In the genomic region with DNA sequence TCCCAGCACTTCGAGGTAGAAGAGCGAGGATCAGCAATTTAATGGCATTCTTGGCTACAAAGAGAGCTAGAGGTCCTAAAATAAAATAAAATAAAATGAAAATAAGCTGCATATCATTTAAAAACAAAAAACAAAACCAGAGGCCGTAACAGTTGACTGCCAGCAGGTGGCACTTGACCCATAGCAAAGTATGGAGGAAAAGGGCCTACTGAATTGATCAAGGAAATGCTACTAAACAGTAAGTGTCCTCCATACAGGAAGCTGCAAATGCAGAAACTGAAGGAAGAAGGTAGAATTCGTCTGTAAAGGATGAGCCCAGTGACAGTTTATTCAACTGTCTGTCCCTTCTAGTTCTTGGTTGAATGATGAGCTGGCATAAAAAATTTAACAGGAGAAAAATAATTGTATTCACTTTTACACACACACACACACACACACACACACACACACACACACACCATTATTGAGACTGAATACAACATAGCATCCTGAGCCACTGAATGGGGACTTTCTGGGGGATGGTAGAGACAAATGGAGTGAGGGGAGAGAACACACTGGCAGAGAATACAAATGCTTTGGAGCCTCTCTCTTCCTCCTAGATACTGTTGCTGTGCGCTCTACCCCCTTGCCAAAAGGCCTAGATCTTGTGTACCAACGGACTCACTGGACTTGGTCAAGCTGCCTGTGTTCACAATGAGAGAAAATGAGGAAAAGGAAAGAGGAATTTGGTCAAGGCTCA, we compare ENCODE assay signal across 9 mouse cellular contexts. TPM values are rescaled to one million over a fixed set of nuclear protein-coding genes. Genes with fewer than 3 reads are reported as not detected.
A peak's percentile ranks its signal among the peaks of the same experiment; 100 is the strongest.
DNase-seq lines count a peak whose midpoint lies in the region; ATAC-seq and TF ChIP-seq lines count a peak whose summit lies in the region.
"Had no signal": no experiment of that assay in that cellular context is flagged by ENCODE, and none has a peak within 500 bp of the region (broad histone marks: within the 10 kb centered on the region; RNA-seq: fewer than 3 reads in every experiment).

No protein-coding gene starts in this region.

- TF ChIP-seq POLR2A in limb, embryonic 14.5 days (IDR thresholded peaks at IDR 0.05; ENCODE audit: borderline replicate concordance, extremely low read depth, insufficient read depth, insufficient read length): no peak

- no peaks in the 10 kb centered on the region for H3K4me1 ChIP-seq in limb, embryonic 14.5 days (ENCODE audit: control insufficient read depth, insufficient read depth, low read length)
- no peaks in the 10 kb centered on the region for H3K4me1 ChIP-seq in limb, embryonic 10.5 days
- H3K4me1 ChIP-seq: heart, embryonic 15.5 days had no signal

- no peaks in the 10 kb centered on the region for H3K27me3 ChIP-seq in limb, embryonic 14.5 days (ENCODE audit: control insufficient read depth, insufficient read depth, low read length)
- peaks cover 88% of the 10 kb centered on the region for H3K27me3 ChIP-seq in limb, embryonic 10.5 days (ENCODE audit: low read depth, poor library complexity, severe bottlenecking)
- H3K27me3 ChIP-seq: heart, embryonic 15.5 days had no signal

- peaks cover 4% of the 10 kb centered on the region; the same call in 1 of the 2 replicates for H3K36me3 ChIP-seq in limb, embryonic 14.5 days (ENCODE audit: control insufficient read depth, insufficient read depth, low read length)
- peaks cover 21% of the 10 kb centered on the region for H3K36me3 ChIP-seq in limb, embryonic 10.5 days
- H3K36me3 ChIP-seq: heart, embryonic 15.5 days had no signal

- no peaks in the 10 kb centered on the region for H3K9me3 ChIP-seq in limb, embryonic 14.5 days (ENCODE audit: control insufficient read depth, low read length)
- no peaks in the 10 kb centered on the region for H3K9me3 ChIP-seq in limb, embryonic 10.5 days (replicated peaks)
- H3K9me3 ChIP-seq: heart, embryonic 15.5 days had no signal

- WGBS in limb, embryonic 14.5 days: 67% methylated on average over 6 of the region's 6 CpGs
- 77% methylated on average over 6 of the region's 6 CpGs for WGBS in limb, embryonic 10.5 days

- no peak overlapping the region for H3K9ac ChIP-seq in limb, embryonic 14.5 days (ENCODE audit: low read depth, low read length, severe bottlenecking)
- H3K9ac ChIP-seq: heart, embryonic 15.5 days had no signal

- ATAC-seq in limb, embryonic 14.5 days (ENCODE audit: low FRiP score, low read depth): no peak

- H3K4me2 ChIP-seq in limb, embryonic 14.5 days (replicated peaks; ENCODE audit: low read depth, low read length, severe bottlenecking): no peak overlapping the region
- H3K4me2 ChIP-seq: heart, embryonic 15.5 days had no signal

- peak; percentile 9 for DNase-seq in cerebellum, adult 9-11 months
- no peak for DNase-seq in cerebellum, adult 9-10 months
- peak; percentile 11 for DNase-seq in limb, embryonic 14.5 days (ENCODE audit: low spot score)
- DNase-seq in limb, embryonic 10.5 days (ENCODE audit: low spot score): no peak
- DNase-seq in MEL-GATA-1-ER (ENCODE audit: extremely low read depth, low read depth): peak; percentile 17
- DNase-seq in lung, postnatal 10 days: peak; percentile 13
- DNase-seq in cerebellum, postnatal 36 days: no peak
- DNase-seq in cerebellum, adult 11-12 months: no peak

- H3K4me3 ChIP-seq in limb, embryonic 14.5 days (replicated peaks; ENCODE audit: low read length): no peak overlapping the region
- H3K4me3 ChIP-seq in limb, embryonic 10.5 days: no peak overlapping the region
- H3K4me3 ChIP-seq: heart, embryonic 15.5 days had no signal

- no peak overlapping the region for H3K27ac ChIP-seq in limb, embryonic 14.5 days (replicated peaks; ENCODE audit: low read depth, low read length)
- no peak overlapping the region for H3K27ac ChIP-seq in limb, embryonic 10.5 days
- H3K27ac ChIP-seq: heart, embryonic 15.5 days had no signal

RNA-seq across cellular contexts. Expression of a gene that starts 11.0 kb away (rescaled TPM):
- 13.5 and 16.1 TPM in 2 replicates for polyA plus RNA-seq in limb, embryonic 14.5 days (2012; rRNA removed)
- 2.7 and 5.0 TPM in 2 replicates for polyA plus RNA-seq in limb, embryonic 14.5 days (2014; fragmentation: Nextera tagmentation; extraction: Ambion mirVana)
- 9.7 and 13.1 TPM in 2 replicates for polyA plus RNA-seq in limb, embryonic 10.5 days (2016; fragmentation: Nextera tagmentation; extraction: Ambion mirVana)

Comparison
In these comparisons a context has a peak if more than half of its experiments do, and no peak if none do; other contexts are left out.
1. DNase-seq: peak in cerebellum, adult 9-11 months (single experiment), limb, embryonic 14.5 days (single experiment), MEL-GATA-1-ER (single experiment) and lung, postnatal 10 days (single experiment); none in cerebellum, adult 9-10 months (single experiment), limb, embryonic 10.5 days (single experiment), cerebellum, postnatal 36 days (0 of 2) and cerebellum, adult 11-12 months (single experiment).